Mouse (Mus musculus) liver, embryonic 14.5 days (tissue): ENCODE measurements at regions not wholly inside any gene's neighbourhood (a gene's known extent, or its start where the extent isn't known, plus 50 kb on each side); places are given as distances from the start of the nearest gene placed in this dataset.

Source experiments
- CTCF ChIP-seq: IDR thresholded peaks from 2 replicates; pipeline ENCODE4 v1.5.1; 2016; ENCODE audit warnings: antibody characterized with exemption, low read depth, control low read depth
- EP300 ChIP-seq: IDR thresholded peaks from 2 replicates; pipeline ENCODE4 v1.6.1; 2016; ENCODE audit warnings: antibody characterized with exemption, low read depth

DNA sequence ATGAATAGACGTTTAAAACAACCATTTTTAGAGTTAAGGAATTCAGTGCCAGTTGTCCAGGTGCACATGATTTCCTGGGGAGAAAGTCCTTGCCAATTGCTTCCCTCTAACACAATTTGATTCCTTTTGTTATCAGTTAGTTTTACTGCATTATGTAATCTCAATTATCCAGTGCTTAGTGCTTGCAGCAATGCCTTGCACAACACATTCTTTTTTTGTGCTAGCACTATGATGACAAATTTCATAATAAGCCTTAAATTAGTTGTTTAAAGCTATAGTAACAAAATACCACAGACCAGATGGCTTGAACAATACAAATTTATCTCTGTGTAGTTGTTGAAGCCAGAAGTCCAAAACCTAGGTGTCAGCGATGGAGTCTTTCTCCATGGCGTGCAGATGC is 130.7 kb upstream of the Fut8 start:
- TF ChIP-seq CTCF (no peak), EP300 (no peak)
